Mouse (Mus musculus): ENCODE measurements around the gene Hnrnpc. TPM values are rescaled to one million over a fixed set of nuclear protein-coding genes. Genes with fewer than 3 reads are reported as not detected.

The Hnrnpc gene
- polyA plus RNA-seq, 1 experiment: 83.7 TPM

- DNase-seq: no peak
- 84% methylated on average over 5 of the region's 5 CpGs for WGBS
- H3K4me1 ChIP-seq (ENCODE audit: control insufficient read depth, insufficient read depth, low read length): no peaks in the 10 kb centered on the region; the same call in 1 of the 2 replicates
- no peak overlapping the region for H3K4me3 ChIP-seq (replicated peaks; ENCODE audit: extremely low read depth, low read depth, low read length)
- no peak for TF ChIP-seq POLR2A (IDR thresholded peaks at IDR 0.05; ENCODE audit: borderline replicate concordance, extremely low read depth, low read depth, low read length)
- TF ChIP-seq CTCF (IDR thresholded peaks at IDR 0.05; ENCODE audit: insufficient read depth, low read length): no peak
Measured at GRCm38 (mm10) chr14:52039332-52039731, 64.5 kb downstream of the Hnrnpc start.

- TF ChIP-seq POLR2A (IDR thresholded peaks at IDR 0.05; ENCODE audit: borderline replicate concordance, extremely low read depth, low read depth, low read length): no peak
- no peak for TF ChIP-seq CTCF (IDR thresholded peaks at IDR 0.05; ENCODE audit: insufficient read depth, low read length)
- Histone ChIP-seq H3K4me3 (replicated peaks; ENCODE audit: extremely low read depth, low read depth, low read length) (no peak overlapping the region), H3K4me1 (ENCODE audit: control insufficient read depth, insufficient read depth, low read length) (no peaks in the 10 kb centered on the region)
- DNase-seq: no peak
- WGBS: 57% methylated on average over 6 of the region's 6 CpGs
Measured at GRCm38 (mm10) chr14:52035926-52036325, 67.9 kb downstream of the Hnrnpc start.

DNA sequence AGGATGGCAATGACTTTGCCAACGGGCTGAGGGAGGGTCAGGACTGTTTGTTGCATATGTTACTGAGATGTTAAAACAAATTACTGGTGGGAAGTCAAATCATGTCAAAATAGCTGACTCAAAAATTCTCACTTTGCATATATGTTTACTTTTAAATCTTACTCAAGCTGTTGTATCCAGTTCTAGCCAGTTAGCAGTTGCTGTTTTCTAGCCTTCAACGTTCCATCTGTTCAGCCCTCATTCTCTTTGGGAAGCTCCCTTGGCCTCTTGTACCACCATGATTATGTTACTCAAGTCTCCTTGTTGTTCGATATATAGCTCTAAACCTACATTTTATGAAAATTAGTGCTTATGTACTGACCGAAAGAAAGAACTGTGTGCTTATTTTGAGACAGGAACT, 77.5 kb downstream of the Hnrnpc start:
- Histone ChIP-seq H3K4me3 (replicated peaks; ENCODE audit: extremely low read depth, low read depth, low read length) (no peak overlapping the region), H3K4me1 (ENCODE audit: control insufficient read depth, insufficient read depth, low read length) (peaks cover 2% of the 10 kb centered on the region; the same call in 1 of the 2 replicates)
- 77% methylated on average over 4 of the region's 4 CpGs for WGBS
- DNase-seq: no peak
- TF ChIP-seq POLR2A (IDR thresholded peaks at IDR 0.05; ENCODE audit: borderline replicate concordance, extremely low read depth, low read depth, low read length) (no peak), CTCF (IDR thresholded peaks at IDR 0.05; ENCODE audit: insufficient read depth, low read length) (no peak)

DNA sequence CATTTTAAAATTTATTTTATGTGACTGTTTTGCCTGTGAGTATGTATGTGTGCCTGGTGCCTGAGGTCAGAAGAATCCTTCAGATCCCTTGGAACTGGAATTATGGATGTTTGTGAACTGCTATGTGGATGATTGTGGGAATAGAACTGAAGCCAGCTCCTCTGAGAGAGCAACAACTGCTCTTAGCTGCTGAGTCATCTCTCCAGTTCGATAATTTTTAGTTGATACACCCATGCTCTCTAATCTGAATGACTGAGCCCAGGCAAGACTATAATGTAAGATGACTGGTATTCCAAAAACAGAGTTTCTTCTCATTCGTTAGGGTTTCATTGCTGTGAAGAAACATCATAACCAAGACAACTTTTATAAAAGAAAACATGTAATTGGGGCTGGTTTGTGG, 79.7 kb downstream of the Hnrnpc start:
- no peak overlapping the region for H3K4me3 ChIP-seq (replicated peaks; ENCODE audit: extremely low read depth, low read depth, low read length)
- DNase-seq: no peak
- 71% methylated on average over 2 of the region's 2 CpGs for WGBS
- TF ChIP-seq CTCF (IDR thresholded peaks at IDR 0.05; ENCODE audit: insufficient read depth, low read length): no peak
- TF ChIP-seq POLR2A (IDR thresholded peaks at IDR 0.05; ENCODE audit: borderline replicate concordance, extremely low read depth, low read depth, low read length): no peak
- H3K4me1 ChIP-seq (ENCODE audit: control insufficient read depth, insufficient read depth, low read length): peaks cover 2% of the 10 kb centered on the region; the same call in 1 of the 2 replicates

Other genes with a start within 250 kb of the Hnrnpc start
- gene Mettl17, start 219.2 kb downstream of the Hnrnpc start, polyA plus RNA-seq (2012; rRNA removed): 26.0 and 27.2 TPM in 2 replicates
- gene Slc39a2, start 211.1 kb downstream of the Hnrnpc start, polyA plus RNA-seq (2012; rRNA removed): 2.7 and 3.9 TPM in 2 replicates
- gene Ndrg2, start 189.9 kb downstream of the Hnrnpc start, polyA plus RNA-seq (2012; rRNA removed): 164 and 251 TPM in 2 replicates
- gene Tppp2, start 185.6 kb downstream of the Hnrnpc start, polyA plus RNA-seq (2012; rRNA removed): not detected in 2 replicates
- gene Rnase13, start 181.3 kb downstream of the Hnrnpc start, polyA plus RNA-seq (2012; rRNA removed): not detected in 2 replicates
- gene Arhgef40, start 119.3 kb downstream of the Hnrnpc start, polyA plus RNA-seq (2012; rRNA removed): 70.0 and 72.8 TPM in 2 replicates
- gene Tmem253, start 88.4 kb downstream of the Hnrnpc start, polyA plus RNA-seq (2012; rRNA removed): 0.58 and 0.69 TPM in 2 replicates
- gene Zfp219, start 83.3 kb downstream of the Hnrnpc start, polyA plus RNA-seq (2012; rRNA removed): 84.8 and 87.6 TPM in 2 replicates
- not detected in 2 replicates for gene Olfr221, start 61.6 kb downstream of the Hnrnpc start, polyA plus RNA-seq (2012; rRNA removed)
- 2.5 TPM in 2 replicates for gene Rpgrip1, start 6.7 kb upstream of the Hnrnpc start, polyA plus RNA-seq (2012; rRNA removed)
- gene Supt16, start 93.4 kb upstream of the Hnrnpc start, polyA plus RNA-seq (2012; rRNA removed): 5.8 and 10.8 TPM in 2 replicates
- 23.6 and 32.9 TPM in 2 replicates for gene Chd8, start 153.8 kb upstream of the Hnrnpc start, polyA plus RNA-seq (2012; rRNA removed)
- 23.0 and 32.0 TPM in 2 replicates for gene Tox4, start 175.1 kb upstream of the Hnrnpc start, polyA plus RNA-seq (2012; rRNA removed)
- 7.7 and 13.0 TPM in 2 replicates for gene Rab2b, start 175.5 kb upstream of the Hnrnpc start, polyA plus RNA-seq (2012; rRNA removed)
- gene Mettl3, start 201.1 kb upstream of the Hnrnpc start, polyA plus RNA-seq (2012; rRNA removed): 20.3 and 22.7 TPM in 2 replicates
- 6.3 and 8.1 TPM in 2 replicates for gene Sall2, start 224.7 kb upstream of the Hnrnpc start, polyA plus RNA-seq (2012; rRNA removed)

Data from lung, adult 2 months (tissue).